Mouse (Mus musculus) hindbrain, embryonic 10.5 days (tissue): ENCODE measurements around the gene Zfp628. TPM values are rescaled to one million over a fixed set of nuclear protein-coding genes. Genes with fewer than 3 reads are reported as not detected.

Experiments used
- DNase-seq: peaks from one replicate; pipeline ENCODE4 v3.0.0-alpha.2; 2017; ENCODE audit warnings: low spot score
- H3K27ac ChIP-seq: fragments of 300-500 bp; sonication (generic); 2 replicates; pipeline ENCODE4 v1.5.1; 2016; ENCODE audit warnings: mild to moderate bottlenecking, moderate library complexity
- H3K27me3 ChIP-seq: fragments of 300-500 bp; sonication (generic); 2 replicates; pipeline ENCODE4 v1.6.1; 2016; ENCODE audit warnings: mild to moderate bottlenecking; ENCODE audit not compliant: poor library complexity, insufficient read depth, severe bottlenecking
- H3K36me3 ChIP-seq: fragments of 300-500 bp; sonication (generic); 2 replicates; pipeline ENCODE4 v1.6.1; 2016; ENCODE audit warnings: mild to moderate bottlenecking, moderate library complexity
- H3K4me1 ChIP-seq: fragments of 300-500 bp; sonication (generic); replicated peaks from 2 replicates; pipeline ENCODE4 v1.6.1; 2016; ENCODE audit warnings: mild to moderate bottlenecking
- H3K4me3 ChIP-seq: fragments of 300-500 bp; sonication (generic); 2 replicates; pipeline ENCODE4 v1.5.1; 2016; ENCODE audit warnings: mild to moderate bottlenecking, moderate library complexity
- H3K9me3 ChIP-seq: fragments of 300-500 bp; sonication (generic); 2 replicates; pipeline ENCODE4 v1.6.1; 2016; ENCODE audit warnings: mild to moderate bottlenecking, moderate library complexity
- WGBS: fragments of 180-500 bp; shearing (Covaris S2); methylation state at CpG from one replicate; pipeline ENCODE4 v1.1.7; 2016; 5-methylcytosine and 5-hydroxymethylcytosine counted together
- polyA plus RNA-seq: library from polyadenylated mRNA; unstranded; fragments of >200 nt; fragmentation: Nextera tagmentation; extraction: Ambion mirVana; gene quantifications from 2 replicates; pipeline ENCODE4 v1.2.1, GENCODE M21; 2016

Gene Zfp628
- polyA plus RNA-seq, 1 experiment from 2014 or later = 6.5 TPM

DNA sequence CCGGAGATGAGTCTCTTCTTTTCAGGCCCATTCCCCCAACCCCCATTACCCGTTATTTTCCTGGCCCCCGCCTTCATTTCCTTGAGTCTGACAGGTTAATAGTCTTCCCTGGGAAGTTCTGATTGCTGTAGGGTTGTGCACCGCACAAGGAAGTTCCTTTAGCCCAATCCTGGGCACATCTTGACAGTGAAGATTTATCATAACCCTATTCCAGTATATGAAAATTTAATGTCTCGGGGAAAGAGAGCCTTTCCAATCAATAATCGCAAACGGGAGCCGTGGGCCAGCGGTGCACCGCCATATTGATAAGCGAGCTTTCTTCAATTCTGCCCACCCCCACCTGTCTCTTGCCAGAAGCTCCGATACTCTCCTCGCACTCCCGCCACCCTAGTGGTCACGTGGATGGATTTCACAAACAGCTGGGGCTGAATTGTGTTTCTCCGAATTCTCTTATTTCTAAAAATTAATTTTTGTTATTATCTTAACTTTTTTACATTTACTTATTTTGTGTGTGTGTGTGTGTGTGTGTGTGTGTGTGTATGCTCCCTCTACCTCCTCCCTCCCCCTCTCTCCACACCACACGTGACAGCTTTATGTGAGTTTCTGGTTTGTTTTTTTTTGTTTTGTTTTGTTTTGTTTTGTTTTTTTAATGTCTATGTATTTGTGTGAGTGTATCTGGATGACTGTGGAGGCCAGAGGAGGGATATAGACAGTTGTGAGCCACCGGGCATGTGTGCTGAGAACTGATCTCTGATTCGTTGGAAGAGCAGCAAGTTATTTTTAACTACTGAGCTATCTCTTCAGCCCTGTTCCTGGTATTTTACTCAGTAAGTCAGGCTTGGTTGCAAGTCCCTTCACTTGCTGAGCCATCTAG is 15.1 kb upstream of the Zfp628 start:
- H3K9me3 ChIP-seq = peaks cover 11% of the 10 kb centered on the region; the same call in 1 of the 2 replicates
- peaks cover 19% of the 10 kb centered on the region for H3K4me1 ChIP-seq
- no peaks in the 10 kb centered on the region for H3K36me3 ChIP-seq
- peaks cover 25% of the 10 kb centered on the region for H3K27me3 ChIP-seq
- 9% methylated on average over 19 of the region's 19 CpGs for WGBS
- DNase-seq = no peak
- H3K4me3 ChIP-seq = peak overlapping the region; percentile 41
- H3K27ac ChIP-seq = 0 out of 2 replicates have a peak overlapping the region, but pooled peaks have one; percentile 35

DNA sequence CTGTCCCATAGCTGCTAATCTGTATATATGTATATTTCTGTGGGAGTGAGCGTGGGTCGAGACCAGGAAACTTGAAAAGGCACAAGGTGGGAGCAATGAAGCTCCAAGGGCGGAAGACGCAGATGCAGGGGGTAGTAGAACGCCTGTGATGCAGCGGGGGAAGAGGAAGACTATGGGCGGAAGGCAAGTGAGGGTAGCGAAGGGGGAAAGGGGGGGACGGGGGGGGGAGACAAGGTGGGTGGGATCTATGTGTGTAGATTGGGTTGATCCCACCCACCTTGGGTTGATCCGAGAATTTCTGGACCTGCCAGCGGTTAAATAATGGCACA is 14.5 kb upstream of the Zfp628 start:
- no peak for DNase-seq

DNA sequence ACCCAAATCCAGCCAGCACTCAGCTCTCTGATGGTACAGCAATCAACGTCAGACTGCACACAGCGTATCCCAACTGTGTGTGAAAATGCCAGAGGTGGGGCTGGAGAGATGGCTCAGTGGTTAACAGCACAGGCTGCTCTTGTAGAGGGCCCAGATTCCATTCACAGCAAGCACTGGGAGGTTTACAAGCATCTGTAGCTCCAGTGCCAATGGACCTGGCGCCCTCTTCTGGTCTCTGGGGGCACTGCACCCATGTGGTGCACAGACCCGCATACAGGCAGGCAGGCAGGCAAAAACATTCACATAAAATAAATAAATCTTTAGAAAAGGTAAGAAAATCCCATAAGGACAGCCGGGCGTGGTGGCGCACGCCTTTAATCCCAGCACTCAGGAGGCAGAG is 13.8 kb upstream of the Zfp628 start:
- H3K27me3 ChIP-seq = peaks cover 25% of the 10 kb centered on the region
- no peak overlapping the region for H3K4me3 ChIP-seq
- peak; percentile 50 for DNase-seq
- 53% methylated on average over 8 of the region's 8 CpGs for WGBS
- H3K36me3 ChIP-seq = no peaks in the 10 kb centered on the region
- peaks cover 11% of the 10 kb centered on the region; the same call in 1 of the 2 replicates for H3K9me3 ChIP-seq
- peaks cover 19% of the 10 kb centered on the region for H3K4me1 ChIP-seq
- H3K27ac ChIP-seq = no peak overlapping the region

More for the DNA sequence above, 14.5 kb upstream of the Zfp628 start:
- 20% methylated on average over 11 of the region's 11 CpGs for WGBS
- Histone ChIP-seq H3K27ac (no peak overlapping the region), H3K4me1 (peaks cover 19% of the 10 kb centered on the region), H3K4me3 (peak overlapping the region; percentile 41; the same call in 1 of the 2 replicates), H3K9me3 (peaks cover 11% of the 10 kb centered on the region; the same call in 1 of the 2 replicates), H3K27me3 (peaks cover 25% of the 10 kb centered on the region), H3K36me3 (no peaks in the 10 kb centered on the region)

DNA sequence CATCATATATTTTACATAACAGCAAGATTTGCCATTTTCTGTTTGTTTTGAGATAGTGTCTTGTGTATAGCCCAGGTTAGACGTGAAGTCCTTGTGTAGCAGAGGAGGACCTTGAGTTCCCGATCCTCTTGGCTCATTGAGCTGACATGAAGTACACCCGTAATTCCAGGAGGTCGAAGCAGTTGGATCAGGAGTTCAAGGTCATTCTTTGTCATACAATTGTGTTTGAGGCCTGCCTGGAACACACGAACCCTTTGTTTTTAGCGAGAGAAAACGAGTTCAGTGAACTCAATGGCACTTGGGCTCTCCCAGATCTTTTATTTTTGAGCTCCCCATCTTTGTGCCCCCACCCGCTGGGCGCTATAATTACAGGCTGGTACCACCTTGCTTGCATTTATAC is 12.6 kb upstream of the Zfp628 start:
- H3K9me3 ChIP-seq = peaks cover 11% of the 10 kb centered on the region; the same call in 1 of the 2 replicates
- WGBS = 83% methylated on average over 9 of the region's 9 CpGs
- peaks cover 21% of the 10 kb centered on the region for H3K4me1 ChIP-seq
- H3K27me3 ChIP-seq = peaks cover 25% of the 10 kb centered on the region
- no peak for DNase-seq
- H3K36me3 ChIP-seq = no peaks in the 10 kb centered on the region
- no peak overlapping the region for H3K27ac ChIP-seq
- no peak overlapping the region for H3K4me3 ChIP-seq

- H3K9me3 ChIP-seq = peaks cover 6% of the 10 kb centered on the region; the same call in 1 of the 2 replicates
- WGBS = 68% methylated on average over 10 of the region's 10 CpGs
- H3K27me3 ChIP-seq = no peaks in the 10 kb centered on the region
- no peak within 1 kb of the TSS for H3K4me3 ChIP-seq
- no peak for DNase-seq
- 0 out of 2 replicates have a peak, but pooled peaks cover 2% of the 10 kb centered on the region for H3K4me1 ChIP-seq
- H3K36me3 ChIP-seq = no peaks in the 10 kb centered on the region
- no peak within 1 kb of the TSS for H3K27ac ChIP-seq
Observed at GRCm38 (mm10) chr7:4906466-4906950, 8.5 kb upstream of the Zfp628 start, which contains the start of gene Gm36210. Gene Gm36210, minus strand, starts transcription at chr7:4906516.

DNA sequence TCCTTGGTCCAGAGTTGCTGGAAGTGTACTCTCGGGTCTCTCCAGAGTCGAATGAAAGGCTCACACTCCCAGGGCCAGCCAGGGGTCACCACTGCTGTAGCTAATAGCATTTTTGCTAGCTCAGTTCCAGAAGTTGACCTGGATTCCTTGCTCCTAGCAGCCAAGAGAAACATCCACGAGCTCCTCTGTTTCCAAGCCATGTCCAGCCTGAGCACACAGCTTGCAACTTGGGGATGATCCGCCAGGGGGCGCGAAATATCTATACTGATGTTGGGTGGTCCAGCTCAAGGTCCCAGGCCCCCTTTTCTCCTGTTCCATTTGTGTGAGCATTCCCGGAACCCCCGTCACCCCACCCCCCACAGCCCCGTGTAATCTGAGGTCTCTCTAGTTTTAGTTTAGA is 3.5 kb upstream of the Zfp628 start:
- H3K36me3 ChIP-seq = no peaks in the 10 kb centered on the region
- H3K9me3 ChIP-seq = no peaks in the 10 kb centered on the region
- 31% methylated on average over 9 of the region's 9 CpGs for WGBS
- no peak overlapping the region for H3K27ac ChIP-seq
- no peaks in the 10 kb centered on the region for H3K27me3 ChIP-seq
- no peak overlapping the region for H3K4me3 ChIP-seq
- H3K4me1 ChIP-seq = peaks cover 14% of the 10 kb centered on the region
- DNase-seq = peak; percentile 75

GRCm38 (mm10) chr7:4912248-4912647 is 2.8 kb upstream of the Zfp628 start:
- H3K27ac ChIP-seq = no peak overlapping the region
- 59% methylated on average over 5 of the region's 5 CpGs for WGBS

DNA sequence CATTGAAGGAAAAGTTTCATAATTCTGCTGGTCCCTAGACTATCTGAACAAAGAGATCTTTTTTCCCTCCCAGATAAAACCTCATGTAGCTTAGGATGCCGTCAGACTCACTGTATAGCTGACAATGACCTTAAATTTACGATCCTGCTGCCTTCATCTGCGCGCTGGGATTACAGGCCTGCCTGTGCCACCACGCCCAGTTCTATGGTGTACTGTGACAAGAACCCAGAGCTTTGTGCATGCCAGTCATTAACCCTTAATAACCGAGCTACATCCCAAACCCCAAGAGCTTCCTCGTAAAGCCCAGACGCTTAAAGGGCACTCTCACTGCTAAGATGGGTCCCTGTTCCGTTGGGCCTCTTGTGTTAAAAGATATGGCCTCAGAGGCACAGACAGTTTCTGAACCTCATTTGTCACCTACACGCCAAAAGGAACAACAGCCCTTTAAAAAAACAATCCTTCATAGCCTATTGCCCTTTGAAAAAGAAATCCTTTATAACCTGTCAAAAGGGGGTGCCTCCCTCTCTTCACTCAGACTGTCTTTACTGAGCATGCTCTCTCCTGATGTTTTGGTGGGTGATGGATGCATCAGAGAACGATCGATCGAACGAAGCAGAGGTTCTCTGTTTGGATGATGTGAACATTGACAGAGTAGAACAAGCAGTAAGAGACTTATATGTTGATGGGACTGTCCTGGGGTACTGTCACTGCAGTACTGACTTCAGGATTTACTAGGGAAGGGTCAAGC is 826 bp downstream of the Zfp628 start:
- WGBS = 27% methylated on average over 14 of the region's 14 CpGs
- DNase-seq = no peak
- Histone ChIP-seq H3K27ac (peak overlapping the region; percentile 100), H3K36me3 (peaks cover 37% of the 10 kb centered on the region), H3K9me3 (0 out of 2 replicates have a peak, but pooled peaks cover 3% of the 10 kb centered on the region), H3K4me3 (peak overlapping the region; percentile 81), H3K27me3 (no peaks in the 10 kb centered on the region), H3K4me1 (peaks cover 23% of the 10 kb centered on the region)

More at GRCm38 (mm10) chr7:4912248-4912647, 2.8 kb upstream of the Zfp628 start:
- H3K4me3 ChIP-seq = no peak overlapping the region
- no peak for DNase-seq
- H3K4me1 ChIP-seq = peaks cover 17% of the 10 kb centered on the region
- H3K9me3 ChIP-seq = no peaks in the 10 kb centered on the region
- H3K36me3 ChIP-seq = peaks cover 2% of the 10 kb centered on the region
- H3K27me3 ChIP-seq = no peaks in the 10 kb centered on the region

- Histone ChIP-seq H3K9me3 (0 out of 2 replicates have a peak, but pooled peaks cover 3% of the 10 kb centered on the region), H3K4me1 (peaks cover 40% of the 10 kb centered on the region), H3K4me3 (no peak overlapping the region), H3K36me3 (peaks cover 46% of the 10 kb centered on the region), H3K27ac (no peak overlapping the region), H3K27me3 (no peaks in the 10 kb centered on the region)
- no peak for DNase-seq
- 92% methylated on average over 2 of the region's 2 CpGs for WGBS
Observed at GRCm38 (mm10) chr7:4917494-4917893, 2.5 kb downstream of the Zfp628 start.

- Histone ChIP-seq H3K27ac (no peak overlapping the region), H3K4me3 (peak overlapping the region; percentile 9; the same call in 1 of the 2 replicates), H3K9me3 (0 out of 2 replicates have a peak, but pooled peaks cover 3% of the 10 kb centered on the region), H3K4me1 (peaks cover 52% of the 10 kb centered on the region), H3K27me3 (no peaks in the 10 kb centered on the region), H3K36me3 (peaks cover 46% of the 10 kb centered on the region)
- no peak for DNase-seq
- 94% methylated on average over 15 of the region's 15 CpGs for WGBS
Observed at GRCm38 (mm10) chr7:4918681-4919080, 3.7 kb downstream of the Zfp628 start.

DNA sequence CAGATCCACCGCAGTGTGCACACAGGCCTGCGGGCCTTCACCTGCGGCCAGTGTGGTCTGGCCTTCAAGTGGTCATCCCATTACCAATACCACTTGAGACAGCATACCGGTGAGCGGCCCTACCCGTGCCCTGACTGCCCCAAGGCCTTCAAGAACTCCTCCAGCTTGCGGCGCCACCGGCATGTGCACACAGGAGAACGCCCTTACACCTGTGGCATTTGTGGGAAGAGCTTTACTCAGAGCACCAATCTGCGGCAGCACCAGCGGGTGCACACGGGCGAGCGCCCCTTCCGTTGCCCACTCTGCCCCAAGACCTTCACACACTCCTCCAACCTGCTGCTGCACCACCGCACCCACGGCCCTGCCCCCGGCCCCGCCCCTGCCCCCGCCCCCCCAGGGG is 4.1 kb downstream of the Zfp628 start:
- Histone ChIP-seq H3K4me1 (peaks cover 56% of the 10 kb centered on the region), H3K27me3 (no peaks in the 10 kb centered on the region), H3K4me3 (peak overlapping the region; percentile 9; the same call in 1 of the 2 replicates), H3K36me3 (peaks cover 46% of the 10 kb centered on the region), H3K27ac (no peak overlapping the region), H3K9me3 (peaks cover 3% of the 10 kb centered on the region; the same call in 1 of the 2 replicates)
- 85% methylated on average over 21 of the region's 21 CpGs for WGBS
- DNase-seq = no peak

- 84% methylated on average over 21 of the region's 21 CpGs for WGBS
- Histone ChIP-seq H3K4me3 (no peak overlapping the region), H3K36me3 (peaks cover 46% of the 10 kb centered on the region), H3K27me3 (no peaks in the 10 kb centered on the region), H3K4me1 (peaks cover 61% of the 10 kb centered on the region), H3K9me3 (peaks cover 3% of the 10 kb centered on the region; the same call in 1 of the 2 replicates), H3K27ac (no peak overlapping the region)
- no peak for DNase-seq
Observed at GRCm38 (mm10) chr7:4919971-4920370, 5.0 kb downstream of the Zfp628 start.
